Mouse (Mus musculus) MEL (cell line): ENCODE data around the gene Pofut1. TPM values are rescaled to one million over a fixed set of nuclear protein-coding genes. Genes with fewer than 3 reads are reported as not detected.

Experiments
- DNase-seq: peaks from one replicate; pipeline ENCODE4 v3.0.0; 2011; ENCODE audit warnings: low read depth, low spot score
- H3K27ac ChIP-seq: 2 replicates; pipeline ENCODE4 v1.5.1; 2012; ENCODE audit warnings: low read depth, mild to moderate bottlenecking, control low read depth, low read length, moderate library complexity; ENCODE audit not compliant: control insufficient read depth
- H3K27me3 ChIP-seq, 2 experiments: fragments of 150-350 bp in 1 of 2; sonication (generic) in 1 of 2; 2 replicates each; pipeline ENCODE4 v1.6.1; 2012; ENCODE audit warnings: low read length in 2 of 2, mild to moderate bottlenecking in 2 of 2, improper control_type of control experiment in 1 of 2, moderate library complexity in 1 of 2; ENCODE audit not compliant: insufficient read depth in 2 of 2, control insufficient read depth in 1 of 2
- H3K36me3 ChIP-seq, 2 experiments: 2 replicates each; pipeline ENCODE4 v1.6.1; 2012 to 2014; ENCODE audit warnings: low read length in 2 of 2, improper control_type of control experiment in 1 of 2, inconsistent platforms in 1 of 2, mild to moderate bottlenecking in 1 of 2; ENCODE audit not compliant: insufficient read depth in 2 of 2, control insufficient read depth in 1 of 2
- H3K4me1 ChIP-seq, 2 experiments: fragments of 150-350 bp in 1 of 2; sonication (generic) in 1 of 2; 2 replicates each; pipeline ENCODE4 v1.6.1; 2012; ENCODE audit warnings: low read length in 2 of 2, improper control_type of control experiment in 1 of 2, mild to moderate bottlenecking in 1 of 2; ENCODE audit not compliant: insufficient read depth in 2 of 2, control insufficient read depth in 1 of 2
- H3K4me3 ChIP-seq, 2 experiments: fragments of 150-350 bp in 1 of 2; sonication (generic) in 1 of 2; 2 replicates each; pipeline ENCODE4 v1.5.1; 2012; ENCODE audit warnings: low read depth in 2 of 2, low read length in 2 of 2, mild to moderate bottlenecking in 2 of 2, moderate library complexity in 2 of 2, control low read depth in 1 of 2, improper control_type of control experiment in 1 of 2; ENCODE audit not compliant: control insufficient read depth in 1 of 2, insufficient read depth in 1 of 2
- H3K79me2 ChIP-seq: 2 replicates; pipeline ENCODE4 v1.6.1; 2012; ENCODE audit warnings: mild to moderate bottlenecking, low read length, moderate library complexity; ENCODE audit not compliant: control insufficient read depth, poor library complexity, insufficient read depth
- H3K9ac ChIP-seq: 2 replicates; pipeline ENCODE4 v1.6.1; 2012; ENCODE audit warnings: low read depth, mild to moderate bottlenecking, control low read depth, low read length, moderate library complexity; ENCODE audit not compliant: control insufficient read depth, poor library complexity, severe bottlenecking
- H3K9me3 ChIP-seq: fragments of 150-350 bp; sonication (generic); replicated peaks from 2 replicates; pipeline ENCODE4 v1.6.1; 2012; ENCODE audit warnings: mild to moderate bottlenecking, low read length, improper control_type of control experiment, moderate library complexity; ENCODE audit not compliant: insufficient read depth
- BHLHE40 ChIP-seq: IDR thresholded peaks from 2 replicates; pipeline ENCODE4 v1.6.1; 2012; ENCODE audit warnings: low read depth, mild to moderate bottlenecking, inconsistent platforms, low read length, improper control_type of control experiment, borderline replicate concordance
- CHD2 ChIP-seq: IDR thresholded peaks from 2 replicates; pipeline ENCODE4 v1.6.1; 2011; ENCODE audit warnings: low read length, improper control_type of control experiment
- CTCF ChIP-seq, 3 experiments: IDR thresholded peaks in 2 of 3; conservative IDR thresholded peaks in 1 of 3; 2 replicates each; pipeline ENCODE4 v1.5.1; 2011 to 2012; ENCODE audit warnings: low read length in 3 of 3, low read depth in 2 of 3, mild to moderate bottlenecking in 2 of 3, improper control_type of control experiment in 1 of 3, inconsistent platforms in 1 of 3, mixed read lengths in 1 of 3, moderate library complexity in 1 of 3; ENCODE audit not compliant: control insufficient read depth in 1 of 3, insufficient read depth in 1 of 3, poor library complexity in 1 of 3, severe bottlenecking in 1 of 3
- E2F4 ChIP-seq: IDR thresholded peaks from 2 replicates; pipeline ENCODE4 v1.6.1; 2011; ENCODE audit warnings: low read depth, low read length, improper control_type of control experiment, borderline replicate concordance
- ELF1 ChIP-seq: IDR thresholded peaks from 2 replicates; pipeline ENCODE4 v1.6.1; 2014; ENCODE audit warnings: low read depth, mild to moderate bottlenecking, inconsistent platforms, low read length, improper control_type of control experiment, moderate library complexity
- EP300 ChIP-seq, 2 experiments: IDR thresholded peaks; 2 replicates each; pipeline ENCODE4 v1.6.1; 2011; ENCODE audit warnings: improper control_type of control experiment in 2 of 2, low read length in 2 of 2, low read depth in 1 of 2, mild to moderate bottlenecking in 1 of 2
- ETS1 ChIP-seq: IDR thresholded peaks from 2 replicates; pipeline ENCODE4 v1.6.1; 2012; ENCODE audit warnings: low read depth, mild to moderate bottlenecking, inconsistent platforms, low read length, improper control_type of control experiment, moderate library complexity
- GABPA ChIP-seq: IDR thresholded peaks from 2 replicates; pipeline ENCODE4 v1.6.1; 2012; ENCODE audit warnings: low read depth, mild to moderate bottlenecking, inconsistent platforms, low read length, improper control_type of control experiment, moderate library complexity
- GATA1 ChIP-seq: IDR thresholded peaks from 2 replicates; pipeline ENCODE4 v1.6.1; 2011; ENCODE audit warnings: low read depth, low read length, improper control_type of control experiment
- JUND ChIP-seq: IDR thresholded peaks from 2 replicates; pipeline ENCODE4 v1.6.1; 2011; ENCODE audit warnings: low read depth, mild to moderate bottlenecking, improper control_type of control experiment, low read length
- KAT2A ChIP-seq: conservative IDR thresholded peaks from 2 replicates; pipeline ENCODE4 v1.6.1; 2012; ENCODE audit warnings: low read depth, low read length, improper control_type of control experiment, inconsistent platforms
- MAX ChIP-seq: IDR thresholded peaks from 2 replicates; pipeline ENCODE4 v1.6.1; 2011; ENCODE audit warnings: low read length, improper control_type of control experiment
- MXI1 ChIP-seq: IDR thresholded peaks from 2 replicates; pipeline ENCODE4 v1.6.1; 2011; ENCODE audit warnings: mild to moderate bottlenecking, low read depth, low read length, improper control_type of control experiment
- MYB ChIP-seq: IDR thresholded peaks from 2 replicates; pipeline ENCODE4 v1.6.1; 2011; ENCODE audit warnings: mild to moderate bottlenecking, low read depth, low read length, improper control_type of control experiment
- POLR2A ChIP-seq, 2 experiments: IDR thresholded peaks; 2 replicates each; pipeline ENCODE4 v1.6.1; 2011 to 2012; ENCODE audit warnings: low read length in 2 of 2, mild to moderate bottlenecking in 2 of 2, control low read depth in 1 of 2, improper control_type of control experiment in 1 of 2, low read depth in 1 of 2, moderate library complexity in 1 of 2; ENCODE audit not compliant: control insufficient read depth in 1 of 2, insufficient read depth in 1 of 2, poor library complexity in 1 of 2
- POLR2AphosphoS2 ChIP-seq: IDR thresholded peaks from 2 replicates; pipeline ENCODE4 v1.6.1; 2011; ENCODE audit warnings: low read length, improper control_type of control experiment
- RAD21 ChIP-seq: IDR thresholded peaks from 2 replicates; pipeline ENCODE4 v1.6.1; 2011; ENCODE audit warnings: mild to moderate bottlenecking, low read depth, low read length, improper control_type of control experiment
- SIN3A ChIP-seq: IDR thresholded peaks from 2 replicates; pipeline ENCODE4 v1.6.1; 2012; ENCODE audit warnings: low read length, improper control_type of control experiment, inconsistent platforms
- SMC3 ChIP-seq: IDR thresholded peaks from 2 replicates; pipeline ENCODE4 v1.6.1; 2011; ENCODE audit warnings: low read depth, low read length, improper control_type of control experiment
- TAL1 ChIP-seq: IDR thresholded peaks from 2 replicates; pipeline ENCODE4 v1.6.1; 2012; ENCODE audit warnings: mild to moderate bottlenecking, inconsistent platforms, low read length, moderate library complexity, mixed read lengths
- TBP ChIP-seq: IDR thresholded peaks from 2 replicates; pipeline ENCODE4 v1.8.0; 2011; ENCODE audit warnings: low read depth, low read length, improper control_type of control experiment
- TCF12 ChIP-seq: IDR thresholded peaks from 2 replicates; pipeline ENCODE4 v1.6.1; 2014; ENCODE audit warnings: low read depth, mild to moderate bottlenecking, inconsistent platforms, low read length, improper control_type of control experiment, moderate library complexity
- USF1 ChIP-seq: IDR thresholded peaks from 2 replicates; pipeline ENCODE4 v1.6.1; 2014; ENCODE audit warnings: low read depth, mild to moderate bottlenecking, inconsistent platforms, low read length, improper control_type of control experiment, moderate library complexity
- ZC3H11A ChIP-seq: IDR thresholded peaks from 2 replicates; pipeline ENCODE4 v1.6.1; 2012; ENCODE audit warnings: low read depth, mild to moderate bottlenecking, inconsistent platforms, low read length, improper control_type of control experiment
- polyA plus RNA-seq, 2 experiments: library from polyadenylated mRNA; stranded (reverse) in 1 of 2; unstranded in 1 of 2; fragments of >175 nt in 1 of 2; fragments of >200 nt in 1 of 2; gene quantifications; 2 replicates each; pipeline versions ENCODE4 v1.2.1 to v1.2.4; 2012; ENCODE audit warnings: low replicate concordance in 2 of 2, low read depth in 1 of 2; ENCODE audit not compliant: insufficient read length in 2 of 2, insufficient read depth in 1 of 2, missing spikeins in 1 of 2
- total RNA-seq: library from RNA; depleted of rRNA; stranded (reverse); fragments of 300-350 nt; gene quantifications from 2 replicates; pipeline ENCODE4 v1.2.3, GENCODE M21; 2012

The Pofut1 gene
- total and polyA plus RNA-seq, 3 experiments, result 20.2 to 28.7 TPM; not detected in 1

GRCm38 (mm10) chr2:153297771-153298170 is 56.4 kb downstream of the Pofut1 start:
- H3K4me3 ChIP-seq, result no peak overlapping the region
- peak overlapping the region; percentile 97 for H3K27ac ChIP-seq
- H3K4me1 ChIP-seq, result peaks cover 0 to 33% of the 10 kb centered on the region in 2 experiments; a peak in 3 of 4 replicates
- TF ChIP-seq POLR2A (IDR thresholded peaks at IDR 0.05; ENCODE audit: control insufficient read depth in 1 of 2, insufficient read depth in 1 of 2, low read depth in 1 of 2, low read length in 2 of 2, poor library complexity in 1 of 2) (no peak), TBP (no peak), SIN3A (no peak), GATA1 (no peak), E2F4 (no peak), ZC3H11A (no peak), RAD21 (no peak), CHD2 (no peak), GABPA (no peak), USF1 (no peak), TCF12 (no peak)
- peak overlapping the region; percentile 3 for H3K9ac ChIP-seq
- peaks cover 30% of the 10 kb centered on the region for H3K79me2 ChIP-seq
- no peak for DNase-seq
- no peaks in the 10 kb centered on the region for H3K27me3 ChIP-seq
- H3K36me3 ChIP-seq, result peaks cover 0 to 22% of the 10 kb centered on the region in 2 experiments; a peak in 2 of 4 replicates
- no peaks in the 10 kb centered on the region for H3K9me3 ChIP-seq

GRCm38 (mm10) chr2:153298460-153298859 is 57.1 kb downstream of the Pofut1 start:
- Histone ChIP-seq H3K9ac (peak overlapping the region; percentile 59), H3K27ac (peak overlapping the region; percentile 97), H3K27me3 (no peaks in the 10 kb centered on the region), H3K4me1 (peaks cover 0 to 29% of the 10 kb centered on the region in 2 experiments; a peak in 3 of 4 replicates), H3K79me2 (peaks cover 30% of the 10 kb centered on the region), H3K9me3 (no peaks in the 10 kb centered on the region), H3K4me3 (peak overlapping the region; percentile 13 to 38), H3K36me3 (peaks cover 0 to 22% of the 10 kb centered on the region in 2 experiments; a peak in 2 of 4 replicates)
- 0 out of 2 replicates have a peak, but pooled peaks have one; percentile 6 for TF ChIP-seq TCF12
- no peak for TF ChIP-seq POLR2A (IDR thresholded peaks at IDR 0.05; ENCODE audit: control insufficient read depth in 1 of 2, insufficient read depth in 1 of 2, low read depth in 1 of 2, low read length in 2 of 2, poor library complexity in 1 of 2)
- TF ChIP-seq SIN3A, result peak; percentile 92
- no peak; a peak in 1 of 6 replicates for TF ChIP-seq CTCF (IDR thresholded peaks at IDR 0.05 in 2 of 3, conservative IDR thresholded peaks at IDR 0.05 in 1 of 3; ENCODE audit: control insufficient read depth in 1 of 3, insufficient read depth in 1 of 3, low read depth in 2 of 3, low read length in 3 of 3, poor library complexity in 1 of 3, severe bottlenecking in 1 of 3)
- TF ChIP-seq JUND, result no peak
- TF ChIP-seq ETS1, result peak; percentile 97
- DNase-seq, result peak; percentile 78

- peak; percentile 94 for DNase-seq
- H3K4me1 ChIP-seq, result peaks cover 0 to 27% of the 10 kb centered on the region in 2 experiments; a peak in 3 of 4 replicates
- peak overlapping the region; percentile 59 for H3K9ac ChIP-seq
- H3K36me3 ChIP-seq, result peaks cover 0 to 22% of the 10 kb centered on the region in 2 experiments; a peak in 2 of 4 replicates
- no peaks in the 10 kb centered on the region for H3K27me3 ChIP-seq
- H3K4me3 ChIP-seq, result peak overlapping the region; percentile 13 to 38
- H3K27ac ChIP-seq, result peak overlapping the region; percentile 97
- no peaks in the 10 kb centered on the region for H3K9me3 ChIP-seq
- H3K79me2 ChIP-seq, result peaks cover 27% of the 10 kb centered on the region
- TF ChIP-seq SMC3 (peak; percentile 54), GATA1 (peak; percentile 77), MAX (peak; percentile 69), TBP (peak; percentile 50; the same call in 1 of the 2 replicates), EP300 (IDR thresholded peaks at IDR 0.05; ENCODE audit: low read depth in 1 of 2, low read length in 2 of 2) (peak; percentile 66 to 79), TAL1 (no peak), SIN3A (peak; percentile 46; the same call in 1 of the 2 replicates), BHLHE40 (0 out of 2 replicates have a peak, but pooled peaks have one; percentile 22), JUND (no peak), POLR2A (IDR thresholded peaks at IDR 0.05; ENCODE audit: control insufficient read depth in 1 of 2, insufficient read depth in 1 of 2, low read depth in 1 of 2, low read length in 2 of 2, poor library complexity in 1 of 2) (no peak), POLR2AphosphoS2 (no peak), ETS1 (peak; percentile 81), ZC3H11A (peak; percentile 31), KAT2A (no peak), MXI1 (peak; percentile 55; the same call in 1 of the 2 replicates), MYB (peak; percentile 39; the same call in 1 of the 2 replicates), CHD2 (0 out of 2 replicates have a peak, but pooled peaks have one; percentile 26), ELF1 (0 out of 2 replicates have a peak, but pooled peaks have one; percentile 4)
Observed at GRCm38 (mm10) chr2:153298863-153299262, 57.5 kb downstream of the Pofut1 start.
